Mouse (Mus musculus) cerebellum, adult 2 months (tissue): ENCODE data around the gene Bnip1. TPM values are rescaled to one million over a fixed set of nuclear protein-coding genes. Genes with fewer than 3 reads are reported as not detected.

Experiments
- DNase-seq, 2 experiments: peaks; one replicate each; pipeline ENCODE4 v3.0.0; 2021
- H3K27ac ChIP-seq: fragments of 200-500 bp; 2 replicates; pipeline ENCODE4 v1.5.1; 2012; ENCODE audit warnings: low read length, control low read depth, inconsistent platforms; ENCODE audit not compliant: insufficient read depth
- H3K27me3 ChIP-seq: fragments of 200-500 bp; 2 replicates; pipeline ENCODE4 v1.6.1; 2012; ENCODE audit warnings: inconsistent platforms, mild to moderate bottlenecking, low read length, moderate library complexity; ENCODE audit not compliant: control insufficient read depth, insufficient read depth
- H3K4me1 ChIP-seq: fragments of 200-500 bp; 2 replicates; pipeline ENCODE4 v1.6.1; 2011; ENCODE audit warnings: low read length; ENCODE audit not compliant: control insufficient read depth, insufficient read depth
- H3K4me3 ChIP-seq: fragments of 200-500 bp; replicated peaks from 2 replicates; pipeline ENCODE3; 2011; ENCODE audit warnings: mild to moderate bottlenecking, low read depth, low read length, control low read depth; ENCODE audit not compliant: insufficient read depth
- CTCF ChIP-seq: fragments of 200-500 bp; IDR thresholded peaks from 2 replicates; pipeline ENCODE4 v1.5.1; 2011; ENCODE audit warnings: low read depth, mild to moderate bottlenecking, control low read depth, low read length, moderate library complexity, borderline replicate concordance; ENCODE audit not compliant: insufficient read depth
- POLR2A ChIP-seq: fragments of 200-500 bp; IDR thresholded peaks from 2 replicates; pipeline ENCODE4 v1.6.1; 2011; ENCODE audit warnings: low read length, control low read depth, borderline replicate concordance; ENCODE audit not compliant: insufficient read depth
- WGBS: fragments of 180-500 bp; shearing (Covaris S2); methylation state at CpG from one replicate; pipeline ENCODE4 v1.1.7; 2018; 5-methylcytosine and 5-hydroxymethylcytosine counted together
- polyA plus RNA-seq: library from polyadenylated mRNA; depleted of rRNA; stranded (reverse); fragments of >200 nt; gene quantifications from 2 replicates; pipeline ENCODE4 v1.2.3, GENCODE M21; 2012

The Bnip1 gene
- polyA plus RNA-seq, 1 experiment, result 34.5 TPM

GRCm38 (mm10) chr17:26789460-26790268, 8.8 kb downstream of the Bnip1 start:
- no peak for TF ChIP-seq CTCF
- no peak for TF ChIP-seq POLR2A
- DNase-seq, result no peak
- Histone ChIP-seq H3K27me3 (no peaks in the 10 kb centered on the region), H3K4me1 (no peaks in the 10 kb centered on the region), H3K27ac (no peak overlapping the region), H3K4me3 (no peak overlapping the region)
- WGBS, result 92% methylated on average over 8 of the region's 8 CpGs

GRCm38 (mm10) chr17:26790269-26791214, 9.7 kb downstream of the Bnip1 start:
- no peak for DNase-seq
- Histone ChIP-seq H3K4me3 (no peak overlapping the region), H3K27me3 (no peaks in the 10 kb centered on the region), H3K27ac (no peak overlapping the region), H3K4me1 (no peaks in the 10 kb centered on the region)
- 84% methylated on average over 11 of the region's 11 CpGs for WGBS
- TF ChIP-seq CTCF (no peak), POLR2A (no peak)

- H3K4me1 ChIP-seq, result no peaks in the 10 kb centered on the region
- no peak overlapping the region for H3K27ac ChIP-seq
- TF ChIP-seq POLR2A (no peak), CTCF (no peak)
- DNase-seq, result no peak
- WGBS, result 80% methylated on average over 7 of the region's 7 CpGs
- no peaks in the 10 kb centered on the region for H3K27me3 ChIP-seq
- no peak overlapping the region for H3K4me3 ChIP-seq
These were observed 10.7 kb downstream of the Bnip1 start for GRCm38 (mm10) chr17:26791580-26791979.

- 70% methylated on average over 15 of the region's 15 CpGs for WGBS
- DNase-seq, result no peak
These were observed 11.2 kb downstream of the Bnip1 start for GRCm38 (mm10) chr17:26792096-26792495.

GRCm38 (mm10) chr17:26793068-26793765, 12.4 kb downstream of the Bnip1 start:
- no peak for DNase-seq
- H3K27ac ChIP-seq, result no peak overlapping the region
- no peaks in the 10 kb centered on the region for H3K4me1 ChIP-seq
- H3K4me3 ChIP-seq, result no peak overlapping the region
- H3K27me3 ChIP-seq, result no peaks in the 10 kb centered on the region
- 85% methylated on average over 5 of the region's 5 CpGs for WGBS
- TF ChIP-seq CTCF (no peak), POLR2A (no peak)

More at GRCm38 (mm10) chr17:26792096-26792495, 11.2 kb downstream of the Bnip1 start:
- Histone ChIP-seq H3K4me3 (no peak overlapping the region), H3K4me1 (no peaks in the 10 kb centered on the region), H3K27ac (no peak overlapping the region), H3K27me3 (no peaks in the 10 kb centered on the region)
- TF ChIP-seq POLR2A (no peak), CTCF (no peak)

- H3K4me3 ChIP-seq, result no peak overlapping the region
- no peaks in the 10 kb centered on the region for H3K27me3 ChIP-seq
- no peaks in the 10 kb centered on the region for H3K4me1 ChIP-seq
- H3K27ac ChIP-seq, result no peak overlapping the region
- DNase-seq, result peak in 1 of 2 experiments; percentile 30
- TF ChIP-seq CTCF, result peak; percentile 60; the same call in 1 of the 2 replicates
- TF ChIP-seq POLR2A, result no peak
- 25% methylated on average over 3 of the region's 3 CpGs for WGBS
These were observed 13.9 kb downstream of the Bnip1 start for GRCm38 (mm10) chr17:26794744-26795143.

- TF ChIP-seq CTCF, result no peak
- TF ChIP-seq POLR2A, result no peak
- no peaks in the 10 kb centered on the region for H3K4me1 ChIP-seq
- 79% methylated on average over 7 of the region's 7 CpGs for WGBS
- H3K4me3 ChIP-seq, result no peak overlapping the region
- no peak overlapping the region for H3K27ac ChIP-seq
- no peaks in the 10 kb centered on the region for H3K27me3 ChIP-seq
- DNase-seq, result no peak
These were observed 14.5 kb downstream of the Bnip1 start for GRCm38 (mm10) chr17:26795386-26795785.
